Mouse (Mus musculus) gastrocnemius, postnatal 14 days (tissue): ENCODE data around the gene Ifitm5. TPM values are rescaled to one million over a fixed set of nuclear protein-coding genes. Genes with fewer than 3 reads are reported as not detected.

Experiments used
- DNase-seq: peaks from one replicate; pipeline ENCODE4 v3.0.0; 2021; ENCODE audit warnings: mixed read lengths
- intact Hi-C: fragments of 180-260 bp; cut with DNase I; formaldehyde crosslinking; loops from one replicate; pipeline ENCODE4 v1.15.1; 2025; ENCODE audit warnings: low total_unique reads
- total RNA-seq, 2 experiments: library from RNA; stranded (reverse); gene quantifications; 2 replicates each; pipeline ENCODE4 v1.2.3; 2021

The Ifitm5 gene
- total RNA-seq, 2 experiments from 2014 or later = not detected

GRCm38 (mm10) chr7:140908634-140909107 is 41.4 kb downstream of the Ifitm5 start:
- peak; percentile 72 for DNase-seq
- intact Hi-C loops = no loop called here

DNA sequence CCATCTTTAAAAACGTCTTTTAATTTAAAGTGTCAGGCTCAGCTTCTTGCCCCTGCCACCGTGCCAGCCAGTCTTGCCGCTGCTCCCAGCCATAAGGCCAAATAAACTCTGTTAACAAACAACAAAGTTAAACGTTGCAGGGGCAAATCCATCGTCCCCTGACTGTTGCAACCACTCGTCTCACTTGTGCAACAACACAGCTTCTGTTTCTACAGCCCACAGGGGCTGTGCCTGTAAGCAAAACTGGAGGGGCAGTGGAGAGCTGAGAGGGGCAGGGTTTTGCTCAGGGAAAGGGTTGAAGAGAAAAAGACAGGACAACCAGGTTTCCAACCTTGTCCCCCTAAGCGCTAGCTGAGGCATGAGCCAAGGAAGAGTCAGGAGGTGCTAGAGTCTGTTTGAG is 41.9 kb downstream of the Ifitm5 start:
- DNase-seq = no peak
- intact Hi-C loops = no loop called here

GRCm38 (mm10) chr7:140907697-140908096 is 42.4 kb downstream of the Ifitm5 start:
- no peak for DNase-seq
- intact Hi-C loops = no loop called here

- no peak for DNase-seq
- intact Hi-C loops = no loop called here
These were observed 43.0 kb downstream of the Ifitm5 start for GRCm38 (mm10) chr7:140907131-140907530.

DNA sequence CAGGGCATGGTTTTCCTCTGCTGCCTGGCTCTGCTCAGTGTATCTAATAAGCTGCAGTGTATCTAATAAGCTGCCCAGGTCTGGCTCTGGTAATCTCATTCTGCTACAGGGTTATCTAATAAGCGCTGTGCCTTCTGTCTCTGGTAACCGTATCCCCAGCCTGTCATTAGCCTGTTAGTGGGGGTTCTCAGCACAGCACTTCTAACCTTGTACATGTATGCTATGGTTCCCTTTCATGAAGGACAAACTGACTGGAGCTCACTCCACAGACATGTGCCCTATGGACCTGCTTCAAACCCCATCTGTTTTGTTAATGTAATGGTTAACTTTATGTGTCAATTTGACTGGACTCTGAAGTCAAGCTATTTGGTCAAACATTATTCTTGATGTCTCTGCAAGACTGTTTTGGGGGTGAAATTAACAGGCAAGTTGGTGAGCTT is 44.4 kb downstream of the Ifitm5 start:
- DNase-seq = no peak
- intact Hi-C loops = no loop called here

- peak; percentile 74 for DNase-seq
- intact Hi-C loops = no loop called here
These were observed 46.9 kb downstream of the Ifitm5 start for GRCm38 (mm10) chr7:140903212-140903611.

DNA sequence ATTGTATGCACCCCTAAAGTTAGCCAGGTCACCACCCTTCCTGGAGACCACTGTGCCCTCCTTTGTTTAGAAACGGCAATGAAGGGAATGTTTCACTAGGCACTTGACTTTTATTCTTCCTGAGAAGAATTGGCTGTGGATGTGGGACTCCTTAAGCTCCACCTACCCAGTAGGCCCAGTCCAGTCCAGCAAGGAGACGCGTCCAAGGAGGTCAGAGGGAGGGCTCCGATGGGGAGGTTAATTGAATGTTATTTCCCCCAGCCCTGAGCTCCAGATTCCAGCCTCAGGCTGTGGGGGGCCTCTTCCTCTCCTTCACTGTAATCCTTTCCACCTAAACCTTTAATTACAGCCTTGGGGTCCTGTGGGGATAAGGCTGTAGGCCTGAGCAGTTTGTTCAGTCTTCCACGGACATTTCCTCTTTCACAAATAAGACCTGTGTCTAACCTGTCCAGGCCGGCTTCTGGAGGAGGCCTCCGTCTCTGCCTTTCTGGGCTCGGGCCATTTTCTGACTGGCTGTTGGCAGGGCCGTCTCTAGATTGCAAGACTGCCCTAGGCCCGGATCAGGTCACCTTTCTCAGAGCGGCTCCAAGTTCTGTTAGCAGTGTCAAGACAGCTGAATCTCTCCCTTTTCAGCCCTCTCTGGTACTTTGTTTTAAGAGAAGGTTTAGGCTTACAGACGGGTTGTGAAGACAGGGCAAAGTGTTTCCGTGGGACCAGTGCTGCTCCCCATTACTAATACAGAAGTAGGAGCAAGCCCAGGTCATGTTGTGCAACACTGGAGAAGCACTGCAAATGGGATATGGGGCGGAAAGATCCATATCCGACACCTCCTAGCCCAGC is 47.8 kb downstream of the Ifitm5 start:
- peak; percentile 75 for DNase-seq
- intact Hi-C loops = no loop called here

- intact Hi-C loops = no loop called here
- peak; percentile 67 for DNase-seq
These were observed 49.9 kb downstream of the Ifitm5 start, which contains the start of gene Cox8b for GRCm38 (mm10) chr7:140900220-140900619. Cox8b (minus strand) TSS chr7:140900446.

GRCm38 (mm10) chr7:140899121-140899520 is 51.0 kb downstream of the Ifitm5 start:
- intact Hi-C loops = no loop called here
- no peak for DNase-seq

Other genes with a start within 250 kb of the Ifitm5 start
- gene Cyp2e1, start 186.6 kb downstream of the Ifitm5 start, total RNA-seq = under 1 TPM; 0.21 to 0.33 TPM
- gene Syce1, start 162.4 kb downstream of the Ifitm5 start, total RNA-seq = not detected
- gene Zfp941, start 128.1 kb downstream of the Ifitm5 start, total RNA-seq = not detected
- not detected for gene Urah, start 115.3 kb downstream of the Ifitm5 start, total RNA-seq
- not detected for gene Scgb1c1, start 104.7 kb downstream of the Ifitm5 start, total RNA-seq
- gene Odf3, start 102.5 kb downstream of the Ifitm5 start, total RNA-seq = not detected
- not detected for gene Gm45785, start 94.0 kb downstream of the Ifitm5 start, total RNA-seq
- 10 to 100 TPM; 13.9 to 16.2 TPM for gene Ric8a, start 93.3 kb downstream of the Ifitm5 start, total RNA-seq
- 10 to 100 TPM in 1 of 2 experiments, 1 to 10 TPM in 1; 8.3 to 11.1 TPM for gene Bet1l, start 92.7 kb downstream of the Ifitm5 start, total RNA-seq
- 10 to 100 TPM; 93.5 to 94.2 TPM for gene Psmd13, start 68.3 kb downstream of the Ifitm5 start, total RNA-seq
- 10 to 100 TPM; 19.5 to 24.7 TPM for gene Sirt3, start 68.0 kb downstream of the Ifitm5 start, total RNA-seq
- gene Cox8b, start 49.8 kb downstream of the Ifitm5 start, total RNA-seq = 1,000 to 10,000 TPM; 1,269 to 1,458 TPM
- gene Nlrp6, start 29.4 kb downstream of the Ifitm5 start, total RNA-seq = not detected
- 1 to 10 TPM; 6.7 to 6.9 TPM for gene Pgghg, start 8.9 kb downstream of the Ifitm5 start, total RNA-seq
- not detected for gene Gm45717, start 5.6 kb upstream of the Ifitm5 start, total RNA-seq
- gene Ifitm2, start 5.7 kb upstream of the Ifitm5 start, total RNA-seq = 100 to 1,000 TPM in 1 of 2 experiments, 10 to 100 TPM in 1; 83.9 to 105 TPM
- 1 to 10 TPM; 1.3 to 1.4 TPM for gene Ifitm1, start 16.9 kb upstream of the Ifitm5 start, total RNA-seq
- 10 to 100 TPM; 44.9 to 54.0 TPM for gene Ifitm3, start 60.5 kb upstream of the Ifitm5 start, total RNA-seq
- gene Ifitm6, start 67.6 kb upstream of the Ifitm5 start, total RNA-seq = not detected
- not detected for gene Gm17387, start 78.8 kb upstream of the Ifitm5 start, total RNA-seq
- gene B4galnt4, start 110.8 kb upstream of the Ifitm5 start, total RNA-seq = under 1 TPM in 1 of 2 experiments, not detected in 1; 0.23 TPM
- not detected for gene Pkp3, start 127.9 kb upstream of the Ifitm5 start, total RNA-seq
- 1 to 10 TPM; 2.8 to 3.2 TPM for gene Sigirr, start 150.3 kb upstream of the Ifitm5 start, total RNA-seq
- not detected for gene Ano9, start 167.5 kb upstream of the Ifitm5 start, total RNA-seq
- gene Ptdss2, start 172.1 kb upstream of the Ifitm5 start, total RNA-seq = 10 to 100 TPM; 15.5 to 21.9 TPM
- gene Rnh1, start 222.6 kb upstream of the Ifitm5 start, total RNA-seq = 10 to 100 TPM; 48.4 to 50.3 TPM
- gene Hras, start 243.7 kb upstream of the Ifitm5 start, total RNA-seq = 100 to 1,000 TPM; 193 to 209 TPM
- 1 to 10 TPM; 2.2 to 2.4 TPM for gene Lrrc56, start 243.9 kb upstream of the Ifitm5 start, total RNA-seq